Mouse (Mus musculus) hindbrain, postnatal 0 days (tissue): ENCODE measurements around the gene Mex3a. TPM values are rescaled to one million over a fixed set of nuclear protein-coding genes. Genes with fewer than 3 reads are reported as not detected.
A peak's percentile ranks its signal among the peaks of the same experiment; 100 is the strongest.

ENCODE experiments used
- ATAC-seq: fragments of 200-750 bp; cut with Nextera tagmentation; 2 replicates; pipeline ENCODE4 v1.8.0; 2017; ENCODE audit warnings: mild to moderate bottlenecking, moderate TSS enrichment, moderate library complexity
- DNase-seq: peaks from one replicate; pipeline ENCODE4 v3.0.0-alpha.2; 2015; ENCODE audit warnings: low spot score
- H3K27ac ChIP-seq: fragments of 300-500 bp; sonication (generic); 2 replicates; pipeline ENCODE4 v1.5.1; 2014; ENCODE audit warnings: mild to moderate bottlenecking
- H3K27me3 ChIP-seq: fragments of 300-500 bp; sonication (generic); 2 replicates; pipeline ENCODE4 v1.6.1; 2014; ENCODE audit warnings: low read length, mixed read lengths; ENCODE audit not compliant: insufficient read depth
- H3K36me3 ChIP-seq: fragments of 300-500 bp; sonication (generic); 2 replicates; pipeline ENCODE4 v1.6.1; 2014; ENCODE audit warnings: low read length, mixed read lengths; ENCODE audit not compliant: insufficient read depth
- H3K4me1 ChIP-seq: fragments of 300-500 bp; sonication (generic); 2 replicates; pipeline ENCODE4 v1.6.1; 2014; ENCODE audit warnings: antibody characterized with exemption, low read length, mixed read lengths; ENCODE audit not compliant: insufficient read depth
- H3K4me2 ChIP-seq: fragments of 300-500 bp; sonication (generic); 2 replicates; pipeline ENCODE4 v1.6.1; 2014; ENCODE audit warnings: low read depth, mild to moderate bottlenecking, low read length, moderate library complexity, mixed read lengths
- H3K4me3 ChIP-seq: fragments of 300-500 bp; sonication (generic); 2 replicates; pipeline ENCODE4 v1.5.1; 2014; ENCODE audit warnings: low read length
- H3K9ac ChIP-seq: fragments of 300-500 bp; sonication (generic); replicated peaks from 2 replicates; pipeline ENCODE4 v1.6.1; 2014; ENCODE audit warnings: mild to moderate bottlenecking, low read length, moderate library complexity, mixed read lengths
- H3K9me3 ChIP-seq: fragments of 300-500 bp; sonication (generic); 2 replicates; pipeline ENCODE4 v1.6.1; 2016; ENCODE audit warnings: low read length, mixed read lengths
- CTCF ChIP-seq: IDR thresholded peaks from 2 replicates; pipeline ENCODE4 v1.5.1; 2016; ENCODE audit warnings: antibody characterized with exemption, control low read depth, low read depth
- WGBS: fragments of 180-500 bp; shearing (Covaris S2); extraction: QIAGEN DNeasy Blood & Tissue Kit; methylation state at CpG from one replicate; pipeline ENCODE4 v1.1.7; 2014; 5-methylcytosine and 5-hydroxymethylcytosine counted together
- polyA plus RNA-seq: library from polyadenylated mRNA; unstranded; fragments of >200 nt; fragmentation: Nextera tagmentation; extraction: Ambion mirVana; gene quantifications from 2 replicates; pipeline ENCODE4 v1.2.1, GENCODE M21; 2015
- total RNA-seq: library from RNA; depleted of rRNA; stranded (reverse); fragments of >200 nt; gene quantifications from 2 replicates; pipeline ENCODE4 v1.2.3, GENCODE M21; 2014

The Mex3a gene
- total and polyA plus RNA-seq, 2 experiments from 2014 or later, result 15.3 to 52.3 TPM

- no peak for DNase-seq
- Histone ChIP-seq H3K4me1 (no peaks in the 10 kb centered on the region), H3K4me2 (no peak overlapping the region), H3K36me3 (no peaks in the 10 kb centered on the region), H3K4me3 (no peak overlapping the region), H3K9me3 (no peaks in the 10 kb centered on the region), H3K27me3 (no peaks in the 10 kb centered on the region), H3K9ac (no peak overlapping the region), H3K27ac (no peak overlapping the region)
- TF ChIP-seq CTCF, result no peak
- no peak for ATAC-seq
- WGBS, result 88% methylated on average over 2 of the region's 2 CpGs
Observed at GRCm38 (mm10) chr3:88520078-88520477, 12.1 kb upstream of the Mex3a start.

GRCm38 (mm10) chr3:88521156-88521555, 11.0 kb upstream of the Mex3a start:
- Histone ChIP-seq H3K36me3 (no peaks in the 10 kb centered on the region), H3K4me1 (no peaks in the 10 kb centered on the region), H3K9ac (no peak overlapping the region), H3K27ac (no peak overlapping the region), H3K9me3 (no peaks in the 10 kb centered on the region), H3K4me3 (no peak overlapping the region), H3K4me2 (no peak overlapping the region), H3K27me3 (no peaks in the 10 kb centered on the region)
- 91% methylated on average over 6 of the region's 6 CpGs for WGBS
- no peak for TF ChIP-seq CTCF
- DNase-seq (no peak), ATAC-seq (no peak)

GRCm38 (mm10) chr3:88521803-88522331, 10.3 kb upstream of the Mex3a start:
- no peak overlapping the region for H3K27ac ChIP-seq
- H3K9ac ChIP-seq, result no peak overlapping the region
- no peak overlapping the region for H3K4me2 ChIP-seq
- 29% methylated on average over 9 of the region's 9 CpGs for WGBS
- TF ChIP-seq CTCF, result peak; percentile 92
- ATAC-seq (peak; percentile 20; the same call in 1 of the 2 replicates), DNase-seq (peak; percentile 69)
- H3K9me3 ChIP-seq, result no peaks in the 10 kb centered on the region
- H3K36me3 ChIP-seq, result no peaks in the 10 kb centered on the region
- no peak overlapping the region for H3K4me3 ChIP-seq
- H3K4me1 ChIP-seq, result no peaks in the 10 kb centered on the region
- H3K27me3 ChIP-seq, result no peaks in the 10 kb centered on the region

- H3K9me3 ChIP-seq, result no peaks in the 10 kb centered on the region
- no peak overlapping the region for H3K9ac ChIP-seq
- H3K4me1 ChIP-seq, result peaks cover 8% of the 10 kb centered on the region; the same call in 1 of the 2 replicates
- no peaks in the 10 kb centered on the region for H3K36me3 ChIP-seq
- no peak for TF ChIP-seq CTCF
- no peak overlapping the region for H3K4me3 ChIP-seq
- H3K4me2 ChIP-seq, result no peak overlapping the region
- DNase-seq (no peak), ATAC-seq (no peak)
- H3K27ac ChIP-seq, result no peak overlapping the region
- WGBS, result 85% methylated on average over 8 of the region's 8 CpGs
- no peaks in the 10 kb centered on the region for H3K27me3 ChIP-seq
Observed at GRCm38 (mm10) chr3:88523027-88523426, 9.2 kb upstream of the Mex3a start.

- H3K27me3 ChIP-seq, result no peaks in the 10 kb centered on the region
- no peak overlapping the region for H3K4me2 ChIP-seq
- peak; percentile 14; the same call in 1 of the 2 replicates for TF ChIP-seq CTCF
- no peaks in the 10 kb centered on the region for H3K9me3 ChIP-seq
- WGBS, result 88% methylated on average over 5 of the region's 5 CpGs
- no peak overlapping the region for H3K9ac ChIP-seq
- ATAC-seq (no peak), DNase-seq (no peak)
- H3K4me3 ChIP-seq, result no peak overlapping the region
- H3K27ac ChIP-seq, result no peak overlapping the region
- peaks cover 18% of the 10 kb centered on the region for H3K4me1 ChIP-seq
- H3K36me3 ChIP-seq, result no peaks in the 10 kb centered on the region
Observed at GRCm38 (mm10) chr3:88525021-88525420, 7.2 kb upstream of the Mex3a start.

- Histone ChIP-seq H3K9me3 (no peaks in the 10 kb centered on the region), H3K9ac (no peak overlapping the region), H3K4me1 (peaks cover 26% of the 10 kb centered on the region), H3K27ac (no peak overlapping the region), H3K4me2 (0 out of 2 replicates have a peak overlapping the region, but pooled peaks have one; percentile 16), H3K36me3 (no peaks in the 10 kb centered on the region), H3K27me3 (no peaks in the 10 kb centered on the region), H3K4me3 (no peak overlapping the region)
- ATAC-seq (peak; percentile 87), DNase-seq (peak; percentile 94)
- peak; percentile 100 for TF ChIP-seq CTCF
- 34% methylated on average over 17 of the region's 17 CpGs for WGBS
Observed at GRCm38 (mm10) chr3:88526157-88527131, 5.8 kb upstream of the Mex3a start.
